Mouse (Mus musculus): Measurements from ENCODE around the gene Lrrc9. TPM values are rescaled to one million over a fixed set of nuclear protein-coding genes. Genes with fewer than 3 reads are reported as not detected.
A peak's percentile ranks its signal among the peaks of the same experiment; 100 is the strongest.

Gene Lrrc9
- total RNA-seq (2015), result not detected in 2 replicates
- 0.15 and 0.45 TPM in 2 replicates for total RNA-seq (2017)

- peak; percentile 77 for ATAC-seq (ENCODE audit: poor library complexity, severe bottlenecking)
Measured at GRCm38 (mm10) chr12:72441839-72442576, at the start of gene Lrrc9. Gene Lrrc9 (plus strand): TSS chr12:72441866.

GRCm38 (mm10) chr12:72393046-72393805, 48.4 kb upstream of the Lrrc9 start:
- no peak for ATAC-seq (ENCODE audit: poor library complexity, severe bottlenecking)

GRCm38 (mm10) chr12:72405031-72405430, 36.6 kb upstream of the Lrrc9 start:
- ATAC-seq (ENCODE audit: poor library complexity, severe bottlenecking), result no peak

- ATAC-seq (ENCODE audit: poor library complexity, severe bottlenecking), result 0 out of 2 replicates have a peak, but pooled peaks have one; percentile 6
Measured at GRCm38 (mm10) chr12:72407146-72407545, 34.5 kb upstream of the Lrrc9 start.

GRCm38 (mm10) chr12:72407721-72408110, 34.0 kb upstream of the Lrrc9 start:
- ATAC-seq (ENCODE audit: poor library complexity, severe bottlenecking), result no peak

- peak; percentile 60 for ATAC-seq (ENCODE audit: poor library complexity, severe bottlenecking)
Measured at GRCm38 (mm10) chr12:72408111-72408891, 33.4 kb upstream of the Lrrc9 start.

GRCm38 (mm10) chr12:72408954-72409353, 32.7 kb upstream of the Lrrc9 start, which contains the start of gene Rtn1:
Gene Rtn1 (minus strand): TSS chr12:72409054.
- ATAC-seq (ENCODE audit: poor library complexity, severe bottlenecking), result no peak

- peak; percentile 67 for ATAC-seq (ENCODE audit: poor library complexity, severe bottlenecking)
Measured at GRCm38 (mm10) chr12:72417762-72418161, 23.9 kb upstream of the Lrrc9 start.

- ATAC-seq (ENCODE audit: poor library complexity, severe bottlenecking), result no peak
Measured at GRCm38 (mm10) chr12:72422681-72423080, 19.0 kb upstream of the Lrrc9 start.

- peak; percentile 57; the same call in 1 of the 2 replicates for ATAC-seq (ENCODE audit: poor library complexity, severe bottlenecking)
Measured at GRCm38 (mm10) chr12:72427722-72428126, 13.9 kb upstream of the Lrrc9 start.

GRCm38 (mm10) chr12:72432209-72432608, 9.5 kb upstream of the Lrrc9 start:
- no peak for ATAC-seq (ENCODE audit: poor library complexity, severe bottlenecking)

- ATAC-seq (ENCODE audit: poor library complexity, severe bottlenecking), result no peak
Measured at GRCm38 (mm10) chr12:72433241-72433865, 8.3 kb upstream of the Lrrc9 start.

GRCm38 (mm10) chr12:72437676-72438341, 3.9 kb upstream of the Lrrc9 start:
- no peak for ATAC-seq (ENCODE audit: poor library complexity, severe bottlenecking)

GRCm38 (mm10) chr12:72438961-72439480, 2.6 kb upstream of the Lrrc9 start:
- ATAC-seq (ENCODE audit: poor library complexity, severe bottlenecking), result no peak

- ATAC-seq (ENCODE audit: poor library complexity, severe bottlenecking), result no peak
Measured at GRCm38 (mm10) chr12:72453941-72454340, 12.3 kb downstream of the Lrrc9 start.

GRCm38 (mm10) chr12:72461191-72461893, 19.7 kb downstream of the Lrrc9 start:
- peak; percentile 73 for ATAC-seq (ENCODE audit: poor library complexity, severe bottlenecking)

GRCm38 (mm10) chr12:72461894-72462530, 20.3 kb downstream of the Lrrc9 start:
- ATAC-seq (ENCODE audit: poor library complexity, severe bottlenecking), result peak; percentile 95

- ATAC-seq (ENCODE audit: poor library complexity, severe bottlenecking), result no peak
Measured at GRCm38 (mm10) chr12:72465826-72466501, 24.3 kb downstream of the Lrrc9 start.
